Mouse (Mus musculus): ENCODE data around the gene Kpna2. TPM values are rescaled to one million over a fixed set of nuclear protein-coding genes. Genes with fewer than 3 reads are reported as not detected.
"Not testable (repeated sequence)": the region's sequence is repeated elsewhere in the genome, so short reads cannot be mapped to it uniquely, and the experiment has no call there.

Gene Kpna2
- total RNA-seq, 2 experiments from 2014 or later = 13.2 to 16.2 TPM

DNA sequence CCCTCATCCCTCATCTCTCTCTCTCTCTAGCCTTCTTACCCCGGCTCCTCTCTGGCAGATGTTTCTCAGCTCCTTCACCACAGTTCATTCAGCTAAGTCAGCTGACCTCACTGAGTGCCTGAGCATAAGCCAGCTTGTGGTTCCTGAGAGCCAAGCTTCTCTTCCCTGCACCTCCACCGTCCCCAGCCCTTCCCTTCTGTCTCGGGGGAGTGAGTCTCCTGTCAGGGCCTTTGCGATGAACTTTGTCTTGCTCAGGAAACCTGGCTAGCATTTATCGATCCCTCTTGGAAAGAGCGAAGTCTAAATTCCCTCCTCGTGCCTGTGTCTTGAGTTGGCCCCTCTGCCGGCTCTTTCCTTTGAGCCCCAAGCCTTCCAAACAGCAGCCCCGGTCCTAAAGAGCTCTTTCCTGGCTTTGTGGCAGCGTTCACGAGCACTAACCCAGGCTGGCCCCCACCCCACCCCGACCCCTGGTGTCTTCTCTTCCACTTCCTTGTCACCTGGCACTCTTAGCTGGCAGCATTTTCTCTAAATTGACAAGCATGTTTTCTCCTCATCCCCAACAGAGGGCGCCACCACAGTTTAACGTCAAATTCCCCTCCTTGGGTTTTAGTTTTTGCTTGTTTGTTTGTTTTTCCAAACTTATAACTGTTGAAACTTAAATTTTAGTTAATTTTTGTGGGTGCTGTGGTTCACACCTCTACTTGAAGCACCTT lies 15.4 kb upstream of the Kpna2 start:
- intact Hi-C loops (cut with DNase I) = no loop called here
- peak; percentile 55 for TF ChIP-seq CTCF (IDR thresholded peaks at IDR 0.05)
- DNase-seq = peak; percentile 27
- Histone ChIP-seq H3K4me3 (peak overlapping the region; percentile 60), H3K27ac (peak overlapping the region; percentile 56)

DNA sequence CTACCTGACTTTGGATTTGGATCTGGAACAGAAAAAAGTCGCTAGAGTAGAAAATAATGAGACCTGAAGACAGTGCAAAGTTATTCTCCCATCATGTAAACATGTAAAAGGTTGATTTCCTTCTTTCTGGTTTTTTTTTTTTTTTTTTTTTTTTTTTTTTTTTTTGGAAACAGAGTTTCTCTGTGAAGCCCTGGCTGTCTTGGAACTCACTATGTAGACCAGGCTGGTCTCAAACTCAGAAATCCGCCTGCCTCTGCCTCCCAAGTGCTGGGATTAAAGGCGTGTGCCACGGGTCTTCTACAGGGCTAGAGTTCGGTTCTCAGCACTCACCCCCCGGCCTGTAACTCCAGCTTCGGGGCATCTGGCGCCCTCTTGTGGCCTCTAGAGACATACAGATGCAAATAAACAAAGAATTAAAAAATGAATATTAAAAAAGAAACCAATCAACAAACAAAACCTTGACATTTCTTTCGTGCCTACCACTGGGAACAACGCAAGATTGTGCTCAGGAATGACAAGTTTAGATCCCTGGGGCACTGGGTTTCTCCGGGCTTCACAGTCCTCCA lies 14.8 kb upstream of the Kpna2 start:
- intact Hi-C loops (cut with DNase I) = no loop called here
- peak overlapping the region; percentile 60 for H3K4me3 ChIP-seq

DNA sequence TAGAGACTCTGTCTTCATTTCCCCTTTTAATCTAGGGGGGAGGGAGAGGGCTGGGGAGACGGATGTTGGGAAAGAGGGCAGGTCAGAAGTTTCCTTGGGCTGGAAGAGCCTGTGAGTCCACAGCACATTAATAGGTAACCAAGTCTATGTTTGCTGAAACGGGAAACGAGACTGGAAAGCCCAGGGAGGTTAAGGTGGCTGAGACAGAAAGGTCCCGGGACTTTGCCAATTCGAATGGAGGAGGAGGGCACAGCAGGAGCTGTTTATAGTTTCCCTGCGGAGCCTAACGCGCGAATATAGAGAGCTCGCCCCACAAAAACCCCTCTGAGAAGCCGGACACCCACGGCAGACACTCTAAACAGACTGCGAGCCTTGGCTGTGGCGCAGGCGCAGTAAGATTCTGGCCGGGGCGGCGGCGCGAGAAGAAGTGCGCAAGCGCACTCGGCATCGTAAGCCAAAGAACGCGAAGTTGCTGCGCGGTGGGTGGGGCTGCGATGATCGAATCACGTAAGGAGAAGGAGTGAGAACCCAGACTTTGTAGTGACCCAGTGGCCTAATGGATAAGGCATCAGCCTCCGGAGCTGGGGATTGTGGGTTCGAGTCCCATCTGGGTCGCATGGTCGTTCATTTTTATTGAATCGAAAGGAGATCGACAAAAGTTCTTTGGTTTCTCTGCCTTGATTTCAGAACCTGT lies 13.1 kb upstream of the Kpna2 start:
- peak; percentile 97 for DNase-seq
- H3K4me3 ChIP-seq = peak overlapping the region; percentile 85
- H3K27ac ChIP-seq = peak overlapping the region; percentile 99
- intact Hi-C loops (cut with DNase I) = loop anchor here (1.0 kb wide), 1 partner anchor 12 kb away; no protein-coding TSS in a partner anchor
- no peak for TF ChIP-seq CTCF (IDR thresholded peaks at IDR 0.05)

More for the DNA sequence above, 14.8 kb upstream of the Kpna2 start:
- H3K27ac ChIP-seq = peak overlapping the region; percentile 56; the same call in 1 of the 2 replicates
- no peak for DNase-seq
- peak; percentile 31 for TF ChIP-seq CTCF (IDR thresholded peaks at IDR 0.05)

DNA sequence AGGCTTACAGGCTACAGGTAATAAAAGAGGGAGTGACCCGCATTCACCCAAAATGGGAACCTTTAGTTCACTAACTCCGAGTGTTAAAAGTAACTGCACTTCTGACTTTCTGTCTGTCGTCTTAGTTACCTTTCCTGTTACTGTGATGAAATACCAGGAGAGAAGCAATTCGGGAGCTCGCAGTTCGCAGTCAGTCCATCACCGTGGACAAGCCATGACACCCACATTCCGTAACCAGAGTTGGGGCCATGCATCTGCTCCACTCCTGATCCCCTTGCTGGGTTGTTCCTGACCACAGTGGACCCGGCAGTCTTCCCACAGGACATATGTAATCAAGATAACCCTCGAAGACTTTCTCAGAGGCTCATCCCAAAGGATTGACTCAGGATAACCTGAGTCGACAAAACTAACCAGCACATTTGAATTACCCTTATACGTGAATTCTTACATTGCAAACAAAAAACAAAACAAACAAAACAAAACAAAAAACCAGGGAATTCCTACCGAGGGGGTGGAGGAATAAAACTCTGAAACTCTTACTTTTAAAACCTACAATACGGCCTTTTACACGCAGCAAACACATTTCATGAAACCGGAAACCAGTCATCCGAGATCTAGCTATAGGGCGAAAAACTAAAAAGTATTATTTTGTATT lies 12.5 kb upstream of the Kpna2 start:
- intact Hi-C loops (cut with DNase I) = loop anchor here (1.0 kb wide), 1 partner anchor 11 kb away; no protein-coding TSS in a partner anchor
- peak overlapping the region; percentile 85 for H3K4me3 ChIP-seq
- DNase-seq = peak; percentile 43
- H3K27ac ChIP-seq = peak overlapping the region; percentile 99
- TF ChIP-seq CTCF (IDR thresholded peaks at IDR 0.05) = no peak

DNA sequence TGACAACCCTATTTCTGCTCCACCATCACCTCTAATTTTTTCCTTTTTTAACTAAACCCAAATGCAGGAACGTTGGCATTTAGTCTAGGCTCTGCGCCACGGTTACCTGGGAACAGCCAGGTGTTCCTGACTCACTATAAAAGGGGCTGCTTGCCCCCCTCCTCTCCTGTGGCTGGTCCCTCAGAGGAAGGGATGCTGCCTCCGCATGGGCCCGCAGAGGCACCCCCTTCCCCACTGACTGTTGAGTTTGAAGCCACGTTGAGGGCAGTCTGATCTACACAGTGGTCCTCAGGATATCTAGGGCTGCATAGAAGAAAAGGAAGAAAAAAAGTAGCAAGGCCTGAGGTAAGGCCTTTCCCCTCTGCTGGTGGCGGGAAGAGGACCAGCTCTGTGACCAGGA lies 11.8 kb upstream of the Kpna2 start:
- peak overlapping the region; percentile 99 for H3K27ac ChIP-seq
- DNase-seq = peak; percentile 21
- TF ChIP-seq CTCF (IDR thresholded peaks at IDR 0.05) = no peak
- intact Hi-C loops (cut with DNase I) = no loop called here
- no peak overlapping the region; the same call in 1 of the 2 replicates for H3K4me3 ChIP-seq

DNA sequence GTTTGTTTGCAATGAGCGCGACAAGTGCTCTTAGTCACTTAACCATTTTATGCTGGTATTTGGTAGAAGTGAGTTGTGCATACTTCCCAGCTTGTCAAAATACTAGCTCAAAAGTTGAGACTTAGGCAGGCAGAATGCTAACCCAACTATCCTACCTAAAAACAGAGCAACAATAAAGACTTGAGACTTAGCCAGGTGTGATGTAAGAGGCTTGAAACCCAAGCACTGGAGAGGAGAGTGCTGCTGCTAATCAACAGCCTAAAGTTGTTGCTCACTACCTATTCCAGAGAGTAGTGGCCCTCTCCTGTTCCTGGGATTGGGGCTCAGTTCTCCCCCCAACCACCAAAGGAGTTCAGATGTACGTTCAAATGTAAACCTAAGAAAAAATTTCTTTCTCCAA lies 11.1 kb upstream of the Kpna2 start:
- Histone ChIP-seq H3K27ac (no peak overlapping the region), H3K4me3 (no peak overlapping the region)
- intact Hi-C loops (cut with DNase I) = no loop called here
- no peak for TF ChIP-seq CTCF (IDR thresholded peaks at IDR 0.05)
- DNase-seq = no peak

DNA sequence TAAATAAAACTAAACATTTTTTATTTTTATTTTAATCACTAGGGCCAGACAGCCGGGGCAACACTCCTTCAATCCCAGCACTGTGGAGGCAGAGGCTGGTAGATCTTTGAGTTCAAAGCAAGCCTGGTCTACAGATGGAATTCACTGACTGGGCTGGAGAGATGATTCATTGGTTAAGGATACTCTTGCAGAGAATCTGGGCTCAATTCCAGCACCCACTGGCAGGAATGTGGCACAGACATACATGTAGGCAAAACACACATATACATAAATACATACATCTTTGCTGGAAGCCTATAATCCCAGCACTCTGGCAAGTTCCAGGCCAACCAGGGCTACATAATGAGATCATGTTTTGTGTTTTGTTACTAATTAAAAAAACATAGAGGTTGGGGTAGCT lies 6.2 kb upstream of the Kpna2 start:
- no peak overlapping the region for H3K27ac ChIP-seq
- DNase-seq = no peak
- no peak for TF ChIP-seq CTCF (IDR thresholded peaks at IDR 0.05)
- H3K4me3 ChIP-seq = no peak overlapping the region
- intact Hi-C loops (cut with DNase I) = no loop called here

DNA sequence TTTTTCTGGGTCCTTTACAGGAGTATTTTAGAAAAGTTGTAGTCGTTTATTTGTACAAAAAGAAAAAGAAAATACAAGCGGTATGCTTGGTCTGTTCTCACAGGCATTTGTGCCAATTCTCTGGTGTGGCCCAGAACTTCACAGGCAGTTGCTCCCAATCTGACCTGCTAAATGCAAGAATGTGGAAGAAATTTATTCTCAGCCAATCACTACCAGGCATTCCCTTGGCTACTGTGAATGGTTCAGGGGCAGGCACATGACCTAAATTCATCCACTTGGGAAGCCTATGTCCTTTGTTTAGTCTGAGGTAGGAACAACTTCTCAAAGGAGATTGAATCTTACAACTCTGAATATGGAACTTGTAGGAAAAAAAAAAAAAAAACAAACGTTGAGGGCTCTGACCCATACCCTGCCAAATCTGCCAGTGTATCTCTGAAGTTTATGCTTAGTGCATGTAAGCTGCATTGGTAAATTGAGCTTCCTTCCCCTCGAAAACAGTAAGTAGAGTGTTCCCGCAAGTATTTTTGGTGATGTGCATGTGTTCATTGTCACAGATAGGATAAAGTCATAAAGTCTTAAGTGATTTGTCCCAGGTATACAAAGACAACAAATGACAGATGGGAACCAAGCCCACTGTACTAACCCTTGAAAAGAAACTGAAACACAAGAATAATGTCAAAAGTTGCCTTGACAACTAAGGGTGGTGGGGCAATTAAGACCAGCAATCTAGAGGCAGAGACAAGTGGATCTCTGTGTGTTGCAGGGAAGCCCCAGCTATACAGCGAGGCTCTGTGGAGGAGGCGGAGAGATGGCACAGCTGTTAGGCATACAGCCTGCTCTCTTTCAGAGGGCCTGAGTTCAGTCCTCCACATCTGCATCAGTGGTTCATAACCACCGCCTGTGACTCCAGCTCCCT lies 2.7 kb upstream of the Kpna2 start:
- DNase-seq = no peak
- no peak overlapping the region for H3K27ac ChIP-seq
- intact Hi-C loops (cut with DNase I) = no loop called here

DNA sequence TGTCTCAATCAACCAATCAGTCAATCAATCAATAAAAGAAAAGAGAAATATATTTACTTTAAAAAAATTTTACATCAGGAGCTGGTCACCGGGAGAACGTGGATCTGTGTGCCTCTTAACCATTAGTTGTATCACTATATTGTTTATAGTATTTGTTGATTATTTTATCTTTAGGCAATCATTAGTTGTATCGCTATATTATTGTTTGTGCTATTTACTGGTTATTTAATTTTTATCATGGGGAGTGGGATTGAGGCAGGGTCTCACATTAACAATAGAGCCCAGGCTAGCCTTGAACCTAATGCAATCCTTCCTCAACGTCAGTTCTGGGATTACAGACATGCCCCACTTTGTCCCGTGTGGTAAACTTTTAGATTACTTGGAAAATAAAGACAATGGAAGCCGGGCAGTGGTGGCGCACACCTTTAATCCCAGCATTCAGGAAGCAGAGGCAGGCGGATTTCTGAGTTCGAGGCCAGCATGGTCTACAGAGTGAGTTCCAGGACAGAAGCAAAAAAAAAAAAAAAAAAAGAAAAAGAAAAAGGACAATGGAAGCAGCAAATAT lies 690 bp upstream of the Kpna2 start:
- no peak for TF ChIP-seq CTCF (IDR thresholded peaks at IDR 0.05)
- intact Hi-C loops (cut with DNase I) = loop anchor here (1.0 kb wide), 1 partner anchor 12 kb away; no protein-coding TSS in a partner anchor
- H3K27ac ChIP-seq = peak overlapping the region; percentile 94
- no peak for DNase-seq
- peak overlapping the region; percentile 79 for H3K4me3 ChIP-seq

More for the DNA sequence above, 2.7 kb upstream of the Kpna2 start:
- no peak overlapping the region for H3K4me3 ChIP-seq
- no peak for TF ChIP-seq CTCF (IDR thresholded peaks at IDR 0.05)

DNA sequence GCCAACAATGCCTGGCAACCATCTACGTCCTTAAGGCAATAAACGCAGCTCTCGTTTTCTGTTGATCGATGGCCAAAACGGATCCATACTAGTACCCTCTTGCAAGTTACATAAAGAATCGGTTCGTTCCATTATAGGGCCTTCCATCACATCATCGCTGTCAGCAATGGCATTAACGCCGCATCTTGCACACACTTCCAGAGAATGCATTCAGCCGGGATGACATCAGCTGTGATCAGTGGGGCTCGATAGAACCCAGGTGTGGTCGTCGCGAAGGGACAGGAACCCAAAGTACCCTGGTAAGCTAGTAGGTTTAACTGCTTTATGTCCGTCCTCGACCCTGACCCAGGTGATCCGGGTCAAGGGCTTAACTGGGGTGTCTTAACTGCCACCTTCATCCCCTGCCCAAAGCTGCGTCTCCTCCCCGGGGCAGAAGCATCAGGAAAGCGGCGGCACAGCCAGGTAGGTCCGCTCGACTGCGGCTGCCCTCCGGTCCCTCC lies 640 bp downstream of the Kpna2 start:
- intact Hi-C loops (cut with DNase I) = no loop called here
- Histone ChIP-seq H3K27ac (peak overlapping the region; percentile 94), H3K4me3 (peak overlapping the region; percentile 79)
- no peak for TF ChIP-seq CTCF (IDR thresholded peaks at IDR 0.05)
- DNase-seq = no peak

DNA sequence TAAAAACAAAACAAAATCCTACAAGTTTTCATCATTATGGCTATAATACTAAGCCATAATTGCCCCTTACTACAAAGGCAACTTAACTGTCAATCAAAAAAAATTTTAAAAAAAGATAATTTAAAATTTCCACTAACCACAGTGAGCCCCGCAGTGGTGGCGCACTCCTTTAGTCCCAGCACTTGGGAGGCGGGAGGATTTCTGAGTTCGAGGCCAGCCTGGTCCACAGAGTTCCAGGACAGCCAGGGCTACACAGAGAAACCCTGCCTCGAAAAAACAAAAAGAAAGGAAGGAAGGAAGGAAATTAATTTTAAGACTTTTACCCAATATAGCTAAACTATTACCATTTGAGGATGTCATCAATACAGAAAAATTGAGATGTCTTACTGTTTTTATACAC lies 1.4 kb downstream of the Kpna2 start:
- DNase-seq = no peak
- Histone ChIP-seq H3K4me3 (peak overlapping the region; percentile 79), H3K27ac (peak overlapping the region; percentile 94; the same call in 1 of the 2 replicates)
- no peak for TF ChIP-seq CTCF (IDR thresholded peaks at IDR 0.05)
- intact Hi-C loops (cut with DNase I) = no loop called here

DNA sequence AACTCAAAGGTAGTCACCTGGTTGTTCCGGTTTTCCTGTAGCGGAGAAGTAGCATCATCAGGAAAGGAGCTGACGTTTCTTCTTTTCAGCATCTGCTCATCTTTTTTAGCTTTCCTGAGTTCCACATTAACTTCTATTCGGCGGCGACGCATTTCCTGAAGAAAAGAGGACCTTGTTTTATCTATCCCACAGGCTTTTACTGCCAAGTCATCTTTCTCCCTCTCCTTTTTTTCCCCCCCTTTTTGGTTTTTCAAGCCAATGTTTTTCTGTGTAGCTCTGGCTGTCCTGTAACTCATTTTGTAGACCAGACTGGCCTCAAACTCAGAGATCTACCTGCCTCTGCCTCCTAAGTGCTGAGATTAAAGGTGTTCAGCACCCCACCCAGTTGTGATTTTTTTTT lies 2.8 kb downstream of the Kpna2 start:
- intact Hi-C loops (cut with DNase I); H3K4me3 ChIP-seq: not testable (repeated sequence)

More for the DNA sequence above, 2.8 kb downstream of the Kpna2 start:
- not testable (repeated sequence) for DNase-seq, H3K27ac ChIP-seq

All from gastrocnemius, adult 2 months (tissue).